Mouse (Mus musculus) forebrain, embryonic 14.5 days (tissue): ENCODE measurements at regions not wholly inside any gene's neighbourhood (a gene's known extent, or its start where the extent isn't known, plus 50 kb on each side); places are given as distances from the start of the nearest gene placed in this dataset.

Experiments used
- ATAC-seq: fragments of 200-750 bp; cut with Nextera tagmentation; 2 replicates; pipeline ENCODE4 v1.8.0; 2017; ENCODE audit warnings: mild to moderate bottlenecking, moderate library complexity
- DNase-seq: peaks from one replicate; pipeline ENCODE4 v3.0.0-alpha.2; 2015; ENCODE audit warnings: low spot score
- H3K27ac ChIP-seq: fragments of 300-500 bp; sonication (generic); 2 replicates; pipeline ENCODE4 v1.5.1; 2014; ENCODE audit warnings: low read depth, mild to moderate bottlenecking, control low read depth, low read length, moderate library complexity
- H3K27me3 ChIP-seq: fragments of 300-500 bp; sonication (generic); replicated peaks from 2 replicates; pipeline ENCODE4 v1.6.1; 2014; ENCODE audit warnings: low read length, control low read depth, mixed read lengths; ENCODE audit not compliant: control insufficient read depth, insufficient read depth
- H3K36me3 ChIP-seq: fragments of 300-500 bp; sonication (generic); 2 replicates; pipeline ENCODE4 v1.6.1; 2014; ENCODE audit warnings: low read length, control low read depth; ENCODE audit not compliant: control insufficient read depth, insufficient read depth
- H3K4me1 ChIP-seq: fragments of 300-500 bp; sonication (generic); 2 replicates; pipeline ENCODE4 v1.6.1; 2014; ENCODE audit warnings: antibody characterized with exemption, low read length, control low read depth; ENCODE audit not compliant: control insufficient read depth, insufficient read depth
- H3K4me2 ChIP-seq: fragments of 300-500 bp; sonication (generic); 2 replicates; pipeline ENCODE4 v1.6.1; 2014; ENCODE audit warnings: mild to moderate bottlenecking, control low read depth, low read length
- H3K4me3 ChIP-seq: fragments of 300-500 bp; sonication (generic); 2 replicates; pipeline ENCODE4 v1.5.1; 2014; ENCODE audit warnings: low read depth, low read length, control low read depth
- H3K9ac ChIP-seq: fragments of 300-500 bp; sonication (generic); 2 replicates; pipeline ENCODE4 v1.6.1; 2014; ENCODE audit warnings: mild to moderate bottlenecking, low read length, control low read depth, moderate library complexity
- H3K9me3 ChIP-seq: fragments of 300-500 bp; sonication (generic); replicated peaks from 2 replicates; pipeline ENCODE4 v1.6.1; 2016; ENCODE audit warnings: low read length, control low read depth, mixed read lengths; ENCODE audit not compliant: control insufficient read depth
- WGBS: fragments of 180-500 bp; shearing (Covaris S2); extraction: QIAGEN DNeasy Blood & Tissue Kit; methylation state at CpG from one replicate; pipeline ENCODE4 v1.1.7; 2014; 5-methylcytosine and 5-hydroxymethylcytosine counted together

GRCm38 (mm10) chr1:106483008-106483407, 231.1 kb downstream of the Bcl2 start:
- no peak overlapping the region for H3K9ac ChIP-seq
- no peaks in the 10 kb centered on the region for H3K27me3 ChIP-seq
- WGBS = 52% methylated on average over 3 of the region's 3 CpGs
- H3K4me1 ChIP-seq = no peaks in the 10 kb centered on the region
- DNase-seq = peak; percentile 50
- H3K4me3 ChIP-seq = no peak overlapping the region
- ATAC-seq = no peak; the same call in 1 of the 2 replicates
- no peak overlapping the region for H3K27ac ChIP-seq
- H3K36me3 ChIP-seq = no peaks in the 10 kb centered on the region
- H3K9me3 ChIP-seq = no peaks in the 10 kb centered on the region
- H3K4me2 ChIP-seq = no peak overlapping the region

- DNase-seq (peak; percentile 13), ATAC-seq (no peak)
- Histone ChIP-seq H3K36me3 (no peaks in the 10 kb centered on the region), H3K27ac (no peak overlapping the region), H3K4me2 (no peak overlapping the region), H3K9ac (no peak overlapping the region), H3K9me3 (no peaks in the 10 kb centered on the region), H3K27me3 (no peaks in the 10 kb centered on the region), H3K4me1 (no peaks in the 10 kb centered on the region), H3K4me3 (no peak overlapping the region)
- 72% methylated on average over 7 of the region's 7 CpGs for WGBS
These were observed 236.3 kb downstream of the Bcl2 start for GRCm38 (mm10) chr1:106477670-106478355.

DNA sequence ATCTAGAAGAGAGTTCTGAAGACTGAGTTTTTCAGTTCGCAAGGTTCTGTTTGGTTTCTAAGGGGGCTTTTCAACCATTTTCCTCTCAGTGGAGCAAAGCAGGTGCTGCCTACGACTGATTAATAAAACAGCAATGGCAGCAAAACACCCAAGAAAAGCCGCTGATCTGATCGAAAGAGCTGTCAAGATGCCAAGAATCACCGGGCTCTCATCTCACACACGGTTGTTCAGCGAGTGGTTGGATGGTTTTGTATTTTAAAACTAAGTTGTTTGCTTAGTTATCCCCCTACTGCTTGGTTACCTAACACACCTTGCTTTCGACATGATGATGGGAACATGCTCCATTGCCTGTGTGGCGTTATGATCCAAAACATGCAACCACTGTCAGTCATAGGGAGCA, 246.1 kb downstream of the Bcl2 start:
- H3K9ac ChIP-seq = no peak overlapping the region
- 93% methylated on average over 9 of the region's 9 CpGs for WGBS

GRCm38 (mm10) chr1:106466644-106467043, 247.4 kb downstream of the Bcl2 start:
- no peak overlapping the region for H3K9ac ChIP-seq
- H3K4me2 ChIP-seq = no peak overlapping the region
- H3K4me1 ChIP-seq = 0 out of 2 replicates have a peak, but pooled peaks cover 3% of the 10 kb centered on the region
- H3K27ac ChIP-seq = no peak overlapping the region
- no peak overlapping the region for H3K4me3 ChIP-seq
- DNase-seq (no peak), ATAC-seq (no peak)
- H3K36me3 ChIP-seq = no peaks in the 10 kb centered on the region
- no peaks in the 10 kb centered on the region for H3K9me3 ChIP-seq
- 92% methylated on average over 4 of the region's 4 CpGs for WGBS
- H3K27me3 ChIP-seq = no peaks in the 10 kb centered on the region

More for the DNA sequence above, 246.1 kb downstream of the Bcl2 start:
- ATAC-seq (no peak), DNase-seq (no peak)
- Histone ChIP-seq H3K4me1 (0 out of 2 replicates have a peak, but pooled peaks cover 3% of the 10 kb centered on the region), H3K27ac (no peak overlapping the region), H3K9me3 (no peaks in the 10 kb centered on the region), H3K36me3 (no peaks in the 10 kb centered on the region), H3K4me2 (no peak overlapping the region), H3K4me3 (no peak overlapping the region), H3K27me3 (no peaks in the 10 kb centered on the region)

GRCm38 (mm10) chr1:106465977-106466302, 248.1 kb downstream of the Bcl2 start:
- DNase-seq = no peak
- Histone ChIP-seq H3K4me2 (no peak overlapping the region), H3K36me3 (no peaks in the 10 kb centered on the region), H3K4me3 (no peak overlapping the region), H3K27me3 (no peaks in the 10 kb centered on the region), H3K4me1 (0 out of 2 replicates have a peak, but pooled peaks cover 3% of the 10 kb centered on the region), H3K27ac (no peak overlapping the region), H3K9ac (no peak overlapping the region), H3K9me3 (no peaks in the 10 kb centered on the region)
- WGBS = 36% methylated on average over 8 of the region's 8 CpGs
- peak; percentile 40; the same call in 1 of the 2 replicates for ATAC-seq

DNA sequence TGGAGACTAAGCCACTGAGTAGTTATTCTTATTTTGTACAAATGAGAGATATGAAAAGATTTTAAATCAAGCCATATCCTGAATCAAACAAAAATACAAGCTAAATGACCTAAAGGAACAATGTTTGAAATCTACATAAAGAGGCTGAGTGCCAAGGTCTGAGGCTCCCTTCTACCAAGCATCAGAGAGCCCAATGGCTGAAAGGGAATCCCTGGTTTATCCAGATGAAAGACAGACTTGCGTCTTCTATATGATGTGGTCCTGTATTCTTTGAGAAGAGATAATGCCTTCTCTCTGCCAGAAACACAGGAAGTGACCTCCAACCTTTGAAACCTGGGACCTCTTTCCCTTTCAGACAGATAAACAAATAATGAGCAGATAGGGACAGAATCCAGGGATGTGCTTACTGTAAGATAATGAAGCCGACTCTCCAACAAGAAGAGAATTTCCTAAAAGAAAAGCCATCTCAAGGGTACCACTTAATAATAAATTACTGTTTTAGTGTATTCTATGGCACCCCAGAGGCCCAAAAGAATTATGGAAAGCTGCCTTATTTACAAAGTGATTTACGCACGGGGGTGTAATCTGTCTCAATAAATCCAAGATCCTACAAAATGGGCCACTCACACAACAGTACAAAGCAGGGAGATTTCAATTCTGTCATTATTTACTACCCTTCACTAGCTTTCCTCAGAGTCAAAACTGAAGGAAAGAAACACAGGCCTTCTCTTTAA, 248.7 kb downstream of the Bcl2 start:
- no peak for DNase-seq
- Histone ChIP-seq H3K9me3 (no peaks in the 10 kb centered on the region), H3K36me3 (no peaks in the 10 kb centered on the region), H3K4me3 (no peak overlapping the region), H3K27me3 (no peaks in the 10 kb centered on the region), H3K4me1 (0 out of 2 replicates have a peak, but pooled peaks cover 3% of the 10 kb centered on the region), H3K4me2 (no peak overlapping the region), H3K9ac (no peak overlapping the region), H3K27ac (no peak overlapping the region)
- no peak for ATAC-seq
- 45% methylated on average over 4 of the region's 4 CpGs for WGBS

DNA sequence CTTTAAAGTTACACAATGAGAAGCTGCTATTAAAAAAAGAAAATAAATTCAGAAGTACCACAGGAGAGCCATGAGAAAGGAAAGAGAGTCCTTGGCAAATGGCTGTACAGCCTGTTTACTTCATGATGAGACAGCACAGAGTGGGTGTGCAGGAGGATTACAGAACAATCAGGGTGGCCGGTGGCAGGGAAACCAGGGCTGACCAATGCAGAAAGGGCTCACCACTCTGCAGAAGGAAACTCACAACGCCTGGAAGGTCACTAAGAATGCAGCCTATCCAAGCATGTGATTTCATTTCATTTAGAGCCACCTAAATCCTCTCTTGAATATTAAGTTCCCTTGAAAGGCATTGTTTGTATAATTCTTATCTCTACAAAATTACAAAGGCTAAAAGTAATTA, 249.3 kb downstream of the Bcl2 start:
- peak; percentile 35 for DNase-seq
- Histone ChIP-seq H3K4me3 (no peak overlapping the region), H3K27ac (no peak overlapping the region), H3K9me3 (no peaks in the 10 kb centered on the region), H3K4me1 (0 out of 2 replicates have a peak, but pooled peaks cover 3% of the 10 kb centered on the region), H3K36me3 (no peaks in the 10 kb centered on the region), H3K27me3 (no peaks in the 10 kb centered on the region), H3K4me2 (no peak overlapping the region), H3K9ac (no peak overlapping the region)
- 0% methylated on average over 2 of the region's 2 CpGs for WGBS
- ATAC-seq = peak; percentile 68; the same call in 1 of the 2 replicates

DNA sequence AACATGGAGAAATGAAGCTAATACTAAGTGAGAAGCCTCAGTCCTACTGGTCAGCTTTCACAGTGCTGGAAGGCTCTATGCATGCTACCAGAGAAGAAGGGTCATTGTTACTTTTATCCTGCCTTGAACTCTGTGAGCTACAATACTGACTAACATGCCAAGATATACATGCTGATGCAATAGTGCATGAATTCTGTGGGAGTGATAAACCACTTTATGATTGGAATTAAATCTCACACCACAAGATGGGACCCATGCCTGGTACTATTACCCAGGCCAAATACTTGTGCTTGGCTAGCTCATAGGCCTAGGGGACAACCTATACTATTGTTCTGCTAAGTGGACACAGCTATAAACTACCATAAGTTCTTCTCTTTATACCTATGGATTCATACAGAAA, 251.5 kb downstream of the Bcl2 start:
- ATAC-seq (no peak), DNase-seq (no peak)
- Histone ChIP-seq H3K36me3 (no peaks in the 10 kb centered on the region), H3K9me3 (no peaks in the 10 kb centered on the region), H3K9ac (no peak overlapping the region), H3K4me2 (no peak overlapping the region), H3K4me1 (0 out of 2 replicates have a peak, but pooled peaks cover 3% of the 10 kb centered on the region), H3K27ac (no peak overlapping the region), H3K27me3 (no peaks in the 10 kb centered on the region), H3K4me3 (no peak overlapping the region)

DNA sequence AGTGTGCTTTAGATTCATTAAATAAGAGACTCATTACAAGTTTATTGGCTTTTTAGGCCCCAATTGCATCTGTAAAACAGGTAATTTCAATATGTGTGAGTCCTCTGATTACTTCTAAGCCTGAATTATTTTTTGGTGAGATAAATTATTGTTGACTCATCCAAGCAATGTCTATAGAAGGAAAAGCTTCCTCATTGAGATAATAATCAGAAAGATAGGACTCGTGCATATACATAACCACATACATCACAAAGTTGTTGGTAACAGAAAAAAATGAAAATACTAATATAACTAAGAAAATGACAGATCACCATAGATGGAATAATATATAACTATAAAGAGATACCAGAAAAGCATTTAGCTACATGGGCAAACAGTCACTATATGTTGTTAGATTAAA, 252.0 kb downstream of the Bcl2 start:
- no peak overlapping the region for H3K4me2 ChIP-seq
- no peak overlapping the region for H3K9ac ChIP-seq
- H3K36me3 ChIP-seq = no peaks in the 10 kb centered on the region
- WGBS = 94% methylated on average over 1 of the region's 1 CpGs
- H3K9me3 ChIP-seq = no peaks in the 10 kb centered on the region
- DNase-seq (no peak), ATAC-seq (no peak)
- H3K27ac ChIP-seq = no peak overlapping the region
- no peaks in the 10 kb centered on the region for H3K27me3 ChIP-seq
- H3K4me1 ChIP-seq = 0 out of 2 replicates have a peak, but pooled peaks cover 3% of the 10 kb centered on the region
- no peak overlapping the region for H3K4me3 ChIP-seq
